Mouse (Mus musculus) heart, embryonic 12.5 days (tissue): ENCODE data around the gene Cd4. TPM values are rescaled to one million over a fixed set of nuclear protein-coding genes. Genes with fewer than 3 reads are reported as not detected.

Experiments
- ATAC-seq: fragments of 200-750 bp; cut with Nextera tagmentation; 2 replicates; pipeline ENCODE4 v1.8.0; 2017; ENCODE audit warnings: moderate TSS enrichment, moderate library complexity; ENCODE audit not compliant: insufficient number of reproducible peaks, low FRiP score
- H3K27ac ChIP-seq: fragments of 300-500 bp; sonication (generic); 2 replicates; pipeline ENCODE4 v1.5.1; 2016; ENCODE audit warnings: mild to moderate bottlenecking, moderate library complexity; ENCODE audit not compliant: poor library complexity, severe bottlenecking
- H3K27me3 ChIP-seq: fragments of 300-500 bp; sonication (generic); replicated peaks from 2 replicates; pipeline ENCODE4 v1.6.1; 2016; ENCODE audit warnings: mild to moderate bottlenecking, moderate library complexity
- H3K36me3 ChIP-seq: fragments of 300-500 bp; sonication (generic); 2 replicates; pipeline ENCODE4 v1.6.1; 2016; ENCODE audit warnings: mild to moderate bottlenecking, moderate library complexity
- H3K4me1 ChIP-seq: fragments of 300-500 bp; sonication (generic); replicated peaks from 2 replicates; pipeline ENCODE4 v1.6.1; 2016; ENCODE audit warnings: mild to moderate bottlenecking
- H3K4me2 ChIP-seq: fragments of 300-500 bp; sonication (generic); 2 replicates; pipeline ENCODE4 v1.6.1; 2016; ENCODE audit warnings: mild to moderate bottlenecking, moderate library complexity
- H3K4me3 ChIP-seq: fragments of 300-500 bp; sonication (generic); 2 replicates; pipeline ENCODE4 v1.5.1; 2016; ENCODE audit warnings: mild to moderate bottlenecking
- H3K9ac ChIP-seq: fragments of 300-500 bp; sonication (generic); 2 replicates; pipeline ENCODE4 v1.6.1; 2016; ENCODE audit warnings: mild to moderate bottlenecking, moderate library complexity
- H3K9me3 ChIP-seq: fragments of 300-500 bp; sonication (generic); replicated peaks from 2 replicates; pipeline ENCODE4 v1.6.1; 2016; ENCODE audit warnings: mild to moderate bottlenecking, moderate library complexity
- WGBS: fragments of 180-500 bp; shearing (Covaris S2); methylation state at CpG from one replicate; pipeline ENCODE4 v1.1.7; 2016; 5-methylcytosine and 5-hydroxymethylcytosine counted together
- polyA plus RNA-seq: library from polyadenylated mRNA; unstranded; fragments of >200 nt; fragmentation: Nextera tagmentation; extraction: Ambion mirVana; gene quantifications from 2 replicates; pipeline ENCODE4 v1.2.1, GENCODE M21; 2016

Cd4 gene
- polyA plus RNA-seq, 1 experiment from 2014 or later = not detected

GRCm38 (mm10) chr6:124828101-124828592 lies 59.9 kb downstream of the Cd4 start:
- Histone ChIP-seq H3K4me2 (peak overlapping the region; percentile 94), H3K4me3 (peak overlapping the region; percentile 68), H3K9me3 (no peaks in the 10 kb centered on the region), H3K4me1 (peaks cover 19% of the 10 kb centered on the region), H3K9ac (peak overlapping the region; percentile 79), H3K36me3 (peaks cover 48% of the 10 kb centered on the region), H3K27me3 (no peaks in the 10 kb centered on the region), H3K27ac (0 out of 2 replicates have a peak overlapping the region, but pooled peaks have one; percentile 19)
- 26% methylated on average over 10 of the region's 10 CpGs for WGBS
- no peak for ATAC-seq

GRCm38 (mm10) chr6:124822049-124822448 lies 66.0 kb downstream of the Cd4 start:
- Histone ChIP-seq H3K9ac (no peak overlapping the region), H3K4me1 (no peaks in the 10 kb centered on the region), H3K27ac (no peak overlapping the region), H3K4me2 (no peak overlapping the region), H3K9me3 (no peaks in the 10 kb centered on the region), H3K4me3 (no peak overlapping the region), H3K36me3 (peaks cover 93% of the 10 kb centered on the region), H3K27me3 (no peaks in the 10 kb centered on the region)
- no peak for ATAC-seq
- WGBS = 83% methylated on average over 4 of the region's 4 CpGs

DNA sequence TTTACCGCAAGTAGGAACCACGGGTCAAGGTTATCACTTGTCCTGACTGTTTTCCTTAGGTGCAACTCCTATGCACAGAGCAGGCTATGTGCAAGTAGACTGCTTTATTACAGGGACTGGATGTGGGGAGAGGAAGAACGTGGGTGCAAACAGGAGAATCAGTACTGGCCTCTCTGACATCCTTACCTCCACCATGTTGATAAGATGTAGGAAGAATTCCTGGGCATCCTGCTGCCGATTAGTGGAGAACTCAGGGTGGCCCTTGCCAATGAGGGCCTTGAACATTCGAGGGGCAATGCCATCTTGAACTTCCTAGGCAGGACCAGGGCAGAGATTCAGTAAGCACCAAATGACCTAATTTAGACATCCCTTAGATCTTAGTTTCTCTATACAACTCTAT lies 67.1 kb downstream of the Cd4 start:
- Histone ChIP-seq H3K9me3 (no peaks in the 10 kb centered on the region), H3K9ac (no peak overlapping the region), H3K27me3 (no peaks in the 10 kb centered on the region), H3K4me3 (no peak overlapping the region), H3K4me2 (no peak overlapping the region), H3K4me1 (no peaks in the 10 kb centered on the region), H3K27ac (no peak overlapping the region), H3K36me3 (peaks cover 100% of the 10 kb centered on the region)
- 86% methylated on average over 5 of the region's 5 CpGs for WGBS
- no peak for ATAC-seq

GRCm38 (mm10) chr6:124817971-124818370 lies 70.0 kb downstream of the Cd4 start:
- Histone ChIP-seq H3K9me3 (no peaks in the 10 kb centered on the region), H3K4me2 (no peak overlapping the region), H3K4me1 (peaks cover 14% of the 10 kb centered on the region), H3K4me3 (no peak overlapping the region), H3K27me3 (no peaks in the 10 kb centered on the region), H3K9ac (no peak overlapping the region), H3K36me3 (peaks cover 81% of the 10 kb centered on the region), H3K27ac (no peak overlapping the region)
- no peak for ATAC-seq
- 85% methylated on average over 8 of the region's 8 CpGs for WGBS

DNA sequence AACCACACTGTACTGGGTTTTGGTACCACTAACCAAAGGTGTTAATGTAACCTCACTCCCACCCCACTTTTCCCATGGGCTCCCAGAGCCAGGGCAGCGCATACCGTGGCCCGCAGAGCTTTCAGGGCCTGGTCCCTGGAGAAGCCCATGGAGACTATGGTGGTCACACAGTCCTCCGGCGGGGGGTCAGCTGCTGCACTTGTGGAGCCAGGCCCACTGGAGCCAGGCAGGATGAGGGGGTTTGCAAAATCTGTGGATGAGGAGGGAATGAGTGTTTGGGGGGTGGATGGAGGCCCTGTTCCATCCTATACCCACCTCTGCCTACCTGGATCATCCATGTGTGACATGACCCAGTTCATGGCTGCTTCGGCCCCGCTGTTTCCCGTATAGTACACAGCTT lies 70.5 kb downstream of the Cd4 start:
- H3K27ac ChIP-seq = no peak overlapping the region
- no peak overlapping the region for H3K9ac ChIP-seq
- H3K4me3 ChIP-seq = no peak overlapping the region
- H3K36me3 ChIP-seq = peaks cover 79% of the 10 kb centered on the region
- H3K27me3 ChIP-seq = no peaks in the 10 kb centered on the region
- no peak for ATAC-seq
- WGBS = 95% methylated on average over 8 of the region's 8 CpGs
- H3K4me2 ChIP-seq = no peak overlapping the region
- H3K9me3 ChIP-seq = no peaks in the 10 kb centered on the region
- H3K4me1 ChIP-seq = peaks cover 18% of the 10 kb centered on the region

DNA sequence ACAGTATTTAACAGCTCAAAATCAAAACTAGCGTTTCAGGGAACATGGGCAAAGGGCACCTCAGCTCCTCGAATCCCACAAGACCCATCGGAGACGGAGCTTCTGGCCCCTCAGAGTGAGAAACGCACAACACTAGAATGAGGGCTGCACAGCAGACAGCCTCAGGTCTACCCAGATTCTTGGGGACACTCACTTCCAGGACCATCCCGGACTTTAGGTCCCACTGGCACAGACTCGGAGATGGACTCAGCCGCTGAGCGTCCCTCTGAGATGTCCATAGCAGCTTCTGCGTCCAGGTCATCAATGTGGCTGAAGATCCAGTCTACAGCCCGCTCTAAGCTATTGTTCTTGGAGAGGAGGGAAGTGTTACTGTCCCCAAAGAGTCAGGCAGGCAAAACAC lies 70.9 kb downstream of the Cd4 start:
- H3K9me3 ChIP-seq = no peaks in the 10 kb centered on the region
- ATAC-seq = no peak
- H3K4me1 ChIP-seq = peaks cover 22% of the 10 kb centered on the region
- H3K27ac ChIP-seq = no peak overlapping the region
- peaks cover 79% of the 10 kb centered on the region for H3K36me3 ChIP-seq
- H3K4me3 ChIP-seq = no peak overlapping the region
- no peaks in the 10 kb centered on the region for H3K27me3 ChIP-seq
- no peak overlapping the region for H3K4me2 ChIP-seq
- no peak overlapping the region for H3K9ac ChIP-seq
- 96% methylated on average over 11 of the region's 11 CpGs for WGBS

DNA sequence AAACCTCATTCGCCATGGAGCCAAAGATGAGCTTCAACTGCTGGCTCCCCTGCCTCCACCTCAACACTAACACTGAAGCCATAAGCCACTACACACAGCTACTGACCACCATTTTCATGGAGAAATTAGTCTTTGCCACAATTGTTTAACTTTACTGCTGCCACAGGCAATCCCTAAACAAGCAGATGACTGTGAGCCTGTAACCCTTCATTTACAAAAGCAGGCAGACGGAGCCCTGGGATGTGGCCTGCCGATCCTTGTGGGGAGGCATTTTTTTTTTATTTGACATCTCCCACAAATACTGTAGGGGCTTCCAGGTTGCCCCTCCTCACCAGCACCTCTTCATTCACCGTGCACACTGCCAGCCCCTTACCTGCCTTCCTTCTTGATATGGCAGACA lies 71.4 kb downstream of the Cd4 start:
- ATAC-seq = no peak
- H3K27ac ChIP-seq = no peak overlapping the region
- H3K36me3 ChIP-seq = peaks cover 79% of the 10 kb centered on the region
- no peaks in the 10 kb centered on the region for H3K9me3 ChIP-seq
- no peak overlapping the region for H3K9ac ChIP-seq
- H3K4me3 ChIP-seq = no peak overlapping the region
- WGBS = 91% methylated on average over 4 of the region's 4 CpGs
- H3K4me1 ChIP-seq = peaks cover 27% of the 10 kb centered on the region
- no peak overlapping the region for H3K4me2 ChIP-seq
- H3K27me3 ChIP-seq = no peaks in the 10 kb centered on the region

- Histone ChIP-seq H3K4me1 (peaks cover 38% of the 10 kb centered on the region), H3K27me3 (no peaks in the 10 kb centered on the region), H3K36me3 (peaks cover 78% of the 10 kb centered on the region), H3K9me3 (no peaks in the 10 kb centered on the region), H3K9ac (no peak overlapping the region), H3K4me3 (no peak overlapping the region), H3K4me2 (peak overlapping the region; percentile 80), H3K27ac (no peak overlapping the region)
- 72% methylated on average over 9 of the region's 9 CpGs for WGBS
- no peak for ATAC-seq
These were observed 72.9 kb downstream of the Cd4 start for GRCm38 (mm10) chr6:124814858-124815774.

Other genes starting within 250 kb of the Cd4 start
- gene Lpcat3, start 225.2 kb downstream of the Cd4 start, polyA plus RNA-seq = 37.4 and 40.0 TPM in 2 replicates
- 105 and 107 TPM in 2 replicates for gene Emg1, start 176.0 kb downstream of the Cd4 start, polyA plus RNA-seq
- gene Phb2, start 175.9 kb downstream of the Cd4 start, polyA plus RNA-seq = 345 and 349 TPM in 2 replicates
- gene Ptpn6, start 149.5 kb downstream of the Cd4 start, polyA plus RNA-seq = 4.4 and 4.9 TPM in 2 replicates
- 352 and 365 TPM in 2 replicates for gene Grcc10, start 146.8 kb downstream of the Cd4 start, polyA plus RNA-seq
- gene Gm45234, start 132.2 kb downstream of the Cd4 start, polyA plus RNA-seq = not detected in 2 replicates
- gene Atn1, start 131.7 kb downstream of the Cd4 start, polyA plus RNA-seq = 9.5 and 10.2 TPM in 2 replicates
- 6.0 and 6.4 TPM in 2 replicates for gene Eno2, start 118.5 kb downstream of the Cd4 start, polyA plus RNA-seq
- 0.55 TPM in 1 of 2 replicates, not detected in the other for gene Lrrc23, start 108.5 kb downstream of the Cd4 start, polyA plus RNA-seq
- gene Spsb2, start 79.6 kb downstream of the Cd4 start, polyA plus RNA-seq = 8.7 and 9.1 TPM in 2 replicates
- 1,356 and 1,406 TPM in 2 replicates for gene Tpi1, start 73.9 kb downstream of the Cd4 start, polyA plus RNA-seq
- gene Usp5, start 58.7 kb downstream of the Cd4 start, polyA plus RNA-seq = 119 and 121 TPM in 2 replicates
- gene Cdca3, start 58.7 kb downstream of the Cd4 start, polyA plus RNA-seq = 105 and 121 TPM in 2 replicates
- gene Gnb3, start 47.9 kb downstream of the Cd4 start, polyA plus RNA-seq = 6.4 and 7.8 TPM in 2 replicates
- gene P3h3, start 30.5 kb downstream of the Cd4 start, polyA plus RNA-seq = 19.2 and 21.9 TPM in 2 replicates
- gene Gpr162, start 24.2 kb downstream of the Cd4 start, polyA plus RNA-seq = 1.9 and 2.2 TPM in 2 replicates
- gene Lag3, start 23.5 kb upstream of the Cd4 start, polyA plus RNA-seq = 1.4 and 1.5 TPM in 2 replicates
- 233 and 243 TPM in 2 replicates for gene Ptms, start 31.9 kb upstream of the Cd4 start, polyA plus RNA-seq
- gene Mlf2, start 43.2 kb upstream of the Cd4 start, polyA plus RNA-seq = 357 and 358 TPM in 2 replicates
- 148 and 149 TPM in 2 replicates for gene Cops7a, start 77.3 kb upstream of the Cd4 start, polyA plus RNA-seq
- gene Pianp, start 108.5 kb upstream of the Cd4 start, polyA plus RNA-seq = 0.39 and 0.45 TPM in 2 replicates
- gene Zfp384, start 120.9 kb upstream of the Cd4 start, polyA plus RNA-seq = 12.2 and 13.6 TPM in 2 replicates
- 76.7 and 81.8 TPM in 2 replicates for gene Ing4, start 151.5 kb upstream of the Cd4 start, polyA plus RNA-seq
- 5.1 and 6.9 TPM in 2 replicates for gene Acrbp, start 161.5 kb upstream of the Cd4 start, polyA plus RNA-seq
- gene Lpar5, start 179.7 kb upstream of the Cd4 start, polyA plus RNA-seq = 0.24 and 0.31 TPM in 2 replicates
- gene Chd4, start 207.8 kb upstream of the Cd4 start, polyA plus RNA-seq = 76.2 and 77.3 TPM in 2 replicates
- gene Nop2, start 243.7 kb upstream of the Cd4 start, polyA plus RNA-seq = 55.0 and 56.2 TPM in 2 replicates